Mouse (Mus musculus): ENCODE measurements around the gene Iscu. TPM values are rescaled to one million over a fixed set of nuclear protein-coding genes. Genes with fewer than 3 reads are reported as not detected.

Gene Iscu
- total and polyA plus RNA-seq, 2 experiments from 2014 or later, result 116 to 215 TPM

GRCm38 (mm10) chr5:113818572-113818971 lies 46.0 kb downstream of the Iscu start:
- Histone ChIP-seq H3K9ac (replicated peaks; ENCODE audit: low read depth, low read length) (no peak overlapping the region), H3K4me3 (ENCODE audit: low read depth, low read length) (no peak overlapping the region), H3K36me3 (replicated peaks; ENCODE audit: control insufficient read depth, insufficient read depth, low read length) (no peaks in the 10 kb centered on the region), H3K4me2 (ENCODE audit: low read depth, low read length) (no peak overlapping the region), H3K9me3 (replicated peaks; ENCODE audit: control insufficient read depth, low read length) (no peaks in the 10 kb centered on the region), H3K27me3 (ENCODE audit: control insufficient read depth, insufficient read depth, low read length) (0 out of 2 replicates have a peak, but pooled peaks cover 3% of the 10 kb centered on the region), H3K27ac (ENCODE audit: low read depth) (no peak overlapping the region), H3K4me1 (ENCODE audit: control insufficient read depth, insufficient read depth) (no peaks in the 10 kb centered on the region)
- 59% methylated on average over 14 of the region's 14 CpGs for WGBS
- ATAC-seq (ENCODE audit: insufficient read depth, low read depth) (no peak), DNase-seq (ENCODE audit: low spot score) (no peak)
- TF ChIP-seq CTCF (IDR thresholded peaks at IDR 0.05; ENCODE audit: low read depth) (no peak), EP300 (IDR thresholded peaks at IDR 0.05; ENCODE audit: low read depth) (no peak)

GRCm38 (mm10) chr5:113824228-113824627 lies 51.7 kb downstream of the Iscu start:
- WGBS, result 80% methylated on average over 4 of the region's 4 CpGs
- TF ChIP-seq EP300 (IDR thresholded peaks at IDR 0.05; ENCODE audit: low read depth) (no peak), CTCF (IDR thresholded peaks at IDR 0.05; ENCODE audit: low read depth) (no peak)
- Histone ChIP-seq H3K4me2 (ENCODE audit: low read depth, low read length) (no peak overlapping the region), H3K27me3 (ENCODE audit: control insufficient read depth, insufficient read depth, low read length) (no peaks in the 10 kb centered on the region), H3K9me3 (replicated peaks; ENCODE audit: control insufficient read depth, low read length) (no peaks in the 10 kb centered on the region), H3K36me3 (replicated peaks; ENCODE audit: control insufficient read depth, insufficient read depth, low read length) (no peaks in the 10 kb centered on the region), H3K4me1 (ENCODE audit: control insufficient read depth, insufficient read depth) (no peaks in the 10 kb centered on the region), H3K4me3 (ENCODE audit: low read depth, low read length) (no peak overlapping the region), H3K27ac (ENCODE audit: low read depth) (no peak overlapping the region), H3K9ac (replicated peaks; ENCODE audit: low read depth, low read length) (no peak overlapping the region)
- ATAC-seq (ENCODE audit: insufficient read depth, low read depth), result no peak
- no peak for DNase-seq (ENCODE audit: low spot score)

GRCm38 (mm10) chr5:113825558-113825957 lies 53.0 kb downstream of the Iscu start:
- no peaks in the 10 kb centered on the region for H3K9me3 ChIP-seq (replicated peaks; ENCODE audit: control insufficient read depth, low read length)
- H3K4me3 ChIP-seq (ENCODE audit: low read depth, low read length), result no peak overlapping the region
- no peaks in the 10 kb centered on the region for H3K27me3 ChIP-seq (ENCODE audit: control insufficient read depth, insufficient read depth, low read length)
- DNase-seq (ENCODE audit: low spot score) (no peak), ATAC-seq (ENCODE audit: insufficient read depth, low read depth) (no peak)
- no peak overlapping the region for H3K27ac ChIP-seq (ENCODE audit: low read depth)
- WGBS, result 53% methylated on average over 7 of the region's 7 CpGs
- H3K9ac ChIP-seq (replicated peaks; ENCODE audit: low read depth, low read length), result no peak overlapping the region
- TF ChIP-seq EP300 (IDR thresholded peaks at IDR 0.05; ENCODE audit: low read depth) (no peak), CTCF (IDR thresholded peaks at IDR 0.05; ENCODE audit: low read depth) (no peak)
- H3K36me3 ChIP-seq (replicated peaks; ENCODE audit: control insufficient read depth, insufficient read depth, low read length), result no peaks in the 10 kb centered on the region
- H3K4me2 ChIP-seq (ENCODE audit: low read depth, low read length), result no peak overlapping the region
- no peaks in the 10 kb centered on the region for H3K4me1 ChIP-seq (ENCODE audit: control insufficient read depth, insufficient read depth)

- Histone ChIP-seq H3K9ac (replicated peaks; ENCODE audit: low read depth, low read length) (no peak overlapping the region), H3K4me3 (ENCODE audit: low read depth, low read length) (no peak overlapping the region), H3K27ac (ENCODE audit: low read depth) (no peak overlapping the region), H3K4me1 (ENCODE audit: control insufficient read depth, insufficient read depth) (no peaks in the 10 kb centered on the region), H3K27me3 (ENCODE audit: control insufficient read depth, insufficient read depth, low read length) (no peaks in the 10 kb centered on the region), H3K9me3 (replicated peaks; ENCODE audit: control insufficient read depth, low read length) (no peaks in the 10 kb centered on the region), H3K36me3 (replicated peaks; ENCODE audit: control insufficient read depth, insufficient read depth, low read length) (no peaks in the 10 kb centered on the region), H3K4me2 (ENCODE audit: low read depth, low read length) (no peak overlapping the region)
- DNase-seq (ENCODE audit: low spot score), result no peak
- TF ChIP-seq EP300 (IDR thresholded peaks at IDR 0.05; ENCODE audit: low read depth) (no peak), CTCF (IDR thresholded peaks at IDR 0.05; ENCODE audit: low read depth) (no peak)
- 71% methylated on average over 4 of the region's 4 CpGs for WGBS
- no peak for ATAC-seq (ENCODE audit: insufficient read depth, low read depth)
Measured at GRCm38 (mm10) chr5:113826619-113827018, 54.1 kb downstream of the Iscu start.

Other genes with a start within 250 kb of the Iscu start
- gene Cmklr1, start 122.3 kb upstream of the Iscu start, total RNA-seq (2014; rRNA removed; ENCODE audit: low replicate concordance), result 4.8 and 6.9 TPM in 2 replicates
- gene Cmklr1, start 122.3 kb upstream of the Iscu start, polyA plus RNA-seq (2015; fragmentation: Nextera tagmentation; extraction: Ambion mirVana), result 2.0 and 2.9 TPM in 2 replicates
- gene 1700069L16Rik, start 48.0 kb upstream of the Iscu start, total RNA-seq (2014; rRNA removed; ENCODE audit: low replicate concordance), result not detected in 2 replicates
- not detected in 2 replicates for gene 1700069L16Rik, start 48.0 kb upstream of the Iscu start, polyA plus RNA-seq (2015; fragmentation: Nextera tagmentation; extraction: Ambion mirVana)
- 5.5 and 7.1 TPM in 2 replicates for gene Ficd, start 36.9 kb upstream of the Iscu start, total RNA-seq (2014; rRNA removed; ENCODE audit: low replicate concordance)
- 4.1 and 5.3 TPM in 2 replicates for gene Ficd, start 36.9 kb upstream of the Iscu start, polyA plus RNA-seq (2015; fragmentation: Nextera tagmentation; extraction: Ambion mirVana)
- gene Sart3, start 238 bp upstream of the Iscu start, total RNA-seq (2014; rRNA removed; ENCODE audit: low replicate concordance), result 15.8 and 22.3 TPM in 2 replicates
- gene Sart3, start 238 bp upstream of the Iscu start, polyA plus RNA-seq (2015; fragmentation: Nextera tagmentation; extraction: Ambion mirVana), result 11.9 and 12.8 TPM in 2 replicates
- gene Tmem119, start 27.8 kb downstream of the Iscu start, total RNA-seq (2014; rRNA removed; ENCODE audit: low replicate concordance), result 19.9 and 28.4 TPM in 2 replicates
- gene Tmem119, start 27.8 kb downstream of the Iscu start, polyA plus RNA-seq (2015; fragmentation: Nextera tagmentation; extraction: Ambion mirVana), result 12.4 and 13.0 TPM in 2 replicates
- gene Selplg, start 59.9 kb downstream of the Iscu start, total RNA-seq (2014; rRNA removed; ENCODE audit: low replicate concordance), result 1.6 and 5.0 TPM in 2 replicates
- gene Selplg, start 59.9 kb downstream of the Iscu start, polyA plus RNA-seq (2015; fragmentation: Nextera tagmentation; extraction: Ambion mirVana), result 1.2 and 1.7 TPM in 2 replicates
- 78.2 and 93.4 TPM in 2 replicates for gene Coro1c, start 136.0 kb downstream of the Iscu start, total RNA-seq (2014; rRNA removed; ENCODE audit: low replicate concordance)
- 40.0 and 46.6 TPM in 2 replicates for gene Coro1c, start 136.0 kb downstream of the Iscu start, polyA plus RNA-seq (2015; fragmentation: Nextera tagmentation; extraction: Ambion mirVana)
- gene Ssh1, start 221.1 kb downstream of the Iscu start, total RNA-seq (2014; rRNA removed; ENCODE audit: low replicate concordance), result 7.1 and 10.0 TPM in 2 replicates
- 5.8 and 6.8 TPM in 2 replicates for gene Ssh1, start 221.1 kb downstream of the Iscu start, polyA plus RNA-seq (2015; fragmentation: Nextera tagmentation; extraction: Ambion mirVana)
- not detected in 2 replicates for gene Dao, start 231.0 kb downstream of the Iscu start, total RNA-seq (2014; rRNA removed; ENCODE audit: low replicate concordance)
- gene Dao, start 231.0 kb downstream of the Iscu start, polyA plus RNA-seq (2015; fragmentation: Nextera tagmentation; extraction: Ambion mirVana), result not detected in 2 replicates

Data from heart, postnatal 0 days (tissue).